Mouse (Mus musculus): ENCODE measurements at regions not wholly inside any gene's neighbourhood (a gene's known extent, or its start where the extent isn't known, plus 50 kb on each side); places are given as distances from the start of the nearest gene placed in this dataset.

- Histone ChIP-seq H3K4me3 (replicated peaks) (no peak overlapping the region), H3K27ac (no peak overlapping the region), H3K9me3 (no peaks in the 10 kb centered on the region), H3K4me2 (no peak overlapping the region), H3K4me1 (no peaks in the 10 kb centered on the region), H3K27me3 (no peaks in the 10 kb centered on the region), H3K36me3 (replicated peaks) (no peaks in the 10 kb centered on the region), H3K9ac (no peak overlapping the region)
- no peak for ATAC-seq (ENCODE audit: low FRiP score)
- 85% methylated on average over 2 of the region's 2 CpGs for WGBS
Measured at GRCm38 (mm10) chr15:60617371-60617770, 236.2 kb downstream of the Fam84b start.

GRCm38 (mm10) chr15:60601885-60602284, 251.7 kb downstream of the Fam84b start:
- Histone ChIP-seq H3K27ac (no peak overlapping the region), H3K4me2 (no peak overlapping the region), H3K9ac (no peak overlapping the region), H3K4me3 (replicated peaks) (no peak overlapping the region), H3K36me3 (replicated peaks) (no peaks in the 10 kb centered on the region), H3K27me3 (no peaks in the 10 kb centered on the region), H3K9me3 (no peaks in the 10 kb centered on the region), H3K4me1 (no peaks in the 10 kb centered on the region)
- ATAC-seq (ENCODE audit: low FRiP score) = no peak

- H3K27me3 ChIP-seq = no peaks in the 10 kb centered on the region
- no peak overlapping the region for H3K9ac ChIP-seq
- H3K36me3 ChIP-seq (replicated peaks) = no peaks in the 10 kb centered on the region
- no peak for ATAC-seq (ENCODE audit: low FRiP score)
- no peaks in the 10 kb centered on the region for H3K4me1 ChIP-seq
- no peaks in the 10 kb centered on the region for H3K9me3 ChIP-seq
- H3K27ac ChIP-seq = no peak overlapping the region
- H3K4me2 ChIP-seq = no peak overlapping the region
- 75% methylated on average over 5 of the region's 5 CpGs for WGBS
- no peak overlapping the region for H3K4me3 ChIP-seq (replicated peaks)
Measured at GRCm38 (mm10) chr15:60577084-60577483, 276.5 kb downstream of the Fam84b start.

- 88% methylated on average over 3 of the region's 3 CpGs for WGBS
- no peaks in the 10 kb centered on the region for H3K27me3 ChIP-seq
Measured at GRCm38 (mm10) chr15:60566267-60566666, 287.3 kb downstream of the Fam84b start.

DNA sequence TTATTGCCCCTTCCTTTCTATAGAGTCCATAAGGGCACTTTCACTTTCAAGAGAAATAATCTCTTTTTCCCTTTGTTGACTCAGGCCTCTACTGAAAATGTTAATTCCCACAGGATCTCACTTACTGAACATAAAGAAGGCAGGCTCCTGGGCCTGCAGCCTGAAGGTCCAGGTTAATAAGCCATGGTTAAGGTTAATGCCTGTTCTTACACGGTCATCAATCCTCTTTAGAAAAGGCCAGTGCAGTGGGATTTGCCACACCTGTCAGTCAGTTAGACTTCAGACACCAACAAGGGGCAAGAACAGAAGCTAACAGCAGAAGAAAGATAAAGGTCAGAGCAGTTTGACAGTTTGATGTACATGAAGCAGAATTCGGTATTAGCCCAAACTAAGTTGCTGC, 288.6 kb downstream of the Fam84b start:
- Histone ChIP-seq H3K4me2 (no peak overlapping the region), H3K4me3 (replicated peaks) (no peak overlapping the region), H3K9me3 (no peaks in the 10 kb centered on the region), H3K9ac (no peak overlapping the region), H3K27ac (no peak overlapping the region), H3K27me3 (no peaks in the 10 kb centered on the region), H3K36me3 (replicated peaks) (no peaks in the 10 kb centered on the region), H3K4me1 (no peaks in the 10 kb centered on the region)
- ATAC-seq (ENCODE audit: low FRiP score) = no peak
- 55% methylated on average over 2 of the region's 2 CpGs for WGBS

More at GRCm38 (mm10) chr15:60566267-60566666, 287.3 kb downstream of the Fam84b start:
- H3K9ac ChIP-seq = no peak overlapping the region
- no peak overlapping the region for H3K4me3 ChIP-seq (replicated peaks)
- no peak overlapping the region for H3K4me2 ChIP-seq
- H3K27ac ChIP-seq = no peak overlapping the region
- H3K9me3 ChIP-seq = no peaks in the 10 kb centered on the region
- H3K4me1 ChIP-seq = no peaks in the 10 kb centered on the region
- no peaks in the 10 kb centered on the region for H3K36me3 ChIP-seq (replicated peaks)
- no peak for ATAC-seq (ENCODE audit: low FRiP score)

DNA sequence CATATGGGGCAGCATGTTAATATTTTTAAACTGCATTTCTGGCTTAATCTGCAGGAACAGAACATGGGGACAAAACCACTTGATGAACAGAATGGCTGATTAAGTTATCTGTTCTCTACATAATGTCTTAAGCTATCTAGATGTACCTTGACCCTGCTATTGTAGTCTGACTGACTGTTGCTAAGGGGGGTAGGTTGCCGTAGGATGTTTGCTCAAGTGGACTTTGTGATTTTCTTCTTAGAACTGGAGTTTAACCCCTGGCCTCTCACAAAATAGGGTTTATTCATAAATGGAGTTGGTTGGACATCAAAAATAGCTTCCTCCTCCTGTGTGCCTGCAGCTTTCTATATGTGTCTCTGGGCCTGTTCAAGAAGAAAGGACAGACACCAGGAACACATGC, 292.9 kb downstream of the Fam84b start:
- Histone ChIP-seq H3K9me3 (no peaks in the 10 kb centered on the region), H3K9ac (no peak overlapping the region), H3K4me1 (no peaks in the 10 kb centered on the region), H3K4me3 (replicated peaks) (no peak overlapping the region), H3K36me3 (replicated peaks) (no peaks in the 10 kb centered on the region), H3K4me2 (no peak overlapping the region), H3K27ac (no peak overlapping the region), H3K27me3 (no peaks in the 10 kb centered on the region)
- ATAC-seq (ENCODE audit: low FRiP score) = no peak
- WGBS = 71% methylated on average over 1 of the region's 1 CpGs

DNA sequence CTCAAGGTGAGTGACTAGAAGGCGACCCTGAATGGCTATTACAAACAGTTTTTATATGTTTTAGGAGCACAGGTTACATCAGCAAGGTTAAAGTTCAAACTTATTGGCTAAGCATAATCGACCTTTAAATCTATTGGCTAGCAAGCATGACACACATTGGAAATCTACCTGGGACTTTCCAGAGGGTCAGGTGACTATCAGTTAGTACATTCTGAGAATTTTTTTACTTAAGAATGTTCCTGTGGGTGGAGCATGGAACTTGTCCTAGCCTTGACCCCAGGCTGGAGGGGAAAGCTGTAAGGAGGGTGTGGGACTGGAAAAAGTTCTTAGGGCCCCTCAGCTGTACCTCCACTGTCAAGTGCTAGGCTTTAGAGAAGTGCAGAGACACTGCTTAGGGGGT, 297.9 kb downstream of the Fam84b start:
- Histone ChIP-seq H3K4me1 (no peaks in the 10 kb centered on the region), H3K4me2 (no peak overlapping the region), H3K27ac (no peak overlapping the region), H3K36me3 (replicated peaks) (no peaks in the 10 kb centered on the region), H3K27me3 (no peaks in the 10 kb centered on the region), H3K9me3 (no peaks in the 10 kb centered on the region), H3K4me3 (replicated peaks) (no peak overlapping the region), H3K9ac (no peak overlapping the region)
- ATAC-seq (ENCODE audit: low FRiP score) = no peak
- 86% methylated on average over 2 of the region's 2 CpGs for WGBS

DNA sequence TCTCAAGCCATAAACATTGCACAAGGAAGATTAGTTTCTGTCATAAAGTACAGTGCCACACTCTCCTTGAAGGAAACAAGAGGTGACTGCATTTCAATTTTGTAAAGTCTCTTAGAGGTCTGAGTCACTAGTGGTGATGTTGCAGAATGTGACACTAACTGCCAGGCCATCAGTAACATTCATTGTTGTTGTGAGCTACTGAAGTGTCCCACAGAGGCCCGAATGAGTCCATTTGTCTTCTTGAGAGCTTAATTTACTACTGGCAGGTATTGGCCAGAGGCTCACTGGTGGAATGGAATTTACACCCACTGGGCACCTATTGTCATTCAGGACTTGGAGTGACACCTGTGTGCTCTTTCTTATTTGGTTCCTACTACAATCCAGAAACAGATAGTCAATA, 299.0 kb downstream of the Fam84b start:
- no peaks in the 10 kb centered on the region for H3K36me3 ChIP-seq (replicated peaks)
- H3K9me3 ChIP-seq = no peaks in the 10 kb centered on the region
- no peaks in the 10 kb centered on the region for H3K4me1 ChIP-seq
- H3K4me2 ChIP-seq = no peak overlapping the region
- WGBS = 29% methylated on average over 1 of the region's 1 CpGs
- no peak overlapping the region for H3K4me3 ChIP-seq (replicated peaks)
- no peak overlapping the region for H3K9ac ChIP-seq
- H3K27ac ChIP-seq = no peak overlapping the region
- no peaks in the 10 kb centered on the region for H3K27me3 ChIP-seq
- ATAC-seq (ENCODE audit: low FRiP score) = no peak

DNA sequence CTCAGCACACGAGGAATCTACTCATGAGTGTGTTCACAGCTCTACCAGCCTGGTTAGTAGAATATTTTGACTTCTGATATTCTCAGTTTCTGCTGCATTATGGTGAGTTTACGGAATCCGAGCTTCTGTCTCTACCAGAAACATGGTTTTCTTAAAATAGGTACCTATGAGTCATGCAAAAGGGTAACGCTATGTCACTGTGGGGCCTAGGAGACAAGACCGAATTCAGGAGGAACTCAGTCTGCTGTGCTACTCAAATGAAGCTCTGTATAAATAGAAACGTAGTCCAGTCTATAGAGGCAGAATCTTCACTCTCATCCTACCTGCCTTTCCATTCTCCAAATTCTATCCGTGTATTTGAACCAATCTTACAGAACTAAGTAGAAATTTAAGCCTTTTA, 305.5 kb downstream of the Fam84b start:
- no peak overlapping the region for H3K4me2 ChIP-seq
- 90% methylated on average over 7 of the region's 7 CpGs for WGBS

DNA sequence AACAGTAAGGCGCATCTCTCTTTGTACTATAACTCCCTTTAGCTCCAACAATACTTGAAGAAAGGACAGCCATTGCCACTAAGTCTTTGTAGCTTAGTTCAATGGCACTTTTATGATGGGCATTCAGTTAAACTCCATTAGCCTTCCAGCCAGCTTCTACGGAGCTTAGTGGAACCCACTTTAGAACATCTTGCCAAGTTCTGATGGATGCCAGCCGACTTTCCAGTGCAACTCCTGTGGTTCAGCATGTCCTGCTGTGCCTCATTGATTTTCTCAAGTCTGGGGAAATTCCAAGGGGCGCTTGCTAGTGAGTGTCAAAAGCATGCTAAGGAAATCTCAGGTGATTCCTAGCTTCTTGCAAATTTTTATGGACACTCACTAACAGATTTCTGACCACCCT, 316.4 kb downstream of the Fam84b start:
- no peak overlapping the region for H3K4me3 ChIP-seq (replicated peaks)
- no peak overlapping the region for H3K9ac ChIP-seq
- 80% methylated on average over 4 of the region's 4 CpGs for WGBS
- H3K36me3 ChIP-seq (replicated peaks) = no peaks in the 10 kb centered on the region
- H3K4me1 ChIP-seq = no peaks in the 10 kb centered on the region
- no peaks in the 10 kb centered on the region for H3K27me3 ChIP-seq
- H3K4me2 ChIP-seq = no peak overlapping the region
- H3K27ac ChIP-seq = no peak overlapping the region
- H3K9me3 ChIP-seq = no peaks in the 10 kb centered on the region
- no peak for ATAC-seq (ENCODE audit: low FRiP score)

More for the DNA sequence above, 305.5 kb downstream of the Fam84b start:
- H3K4me3 ChIP-seq (replicated peaks) = no peak overlapping the region
- H3K27ac ChIP-seq = no peak overlapping the region
- no peaks in the 10 kb centered on the region for H3K9me3 ChIP-seq
- H3K4me1 ChIP-seq = no peaks in the 10 kb centered on the region
- no peaks in the 10 kb centered on the region for H3K27me3 ChIP-seq
- no peak overlapping the region for H3K9ac ChIP-seq
- ATAC-seq (ENCODE audit: low FRiP score) = no peak
- no peaks in the 10 kb centered on the region for H3K36me3 ChIP-seq (replicated peaks)

- 85% methylated on average over 9 of the region's 9 CpGs for WGBS
- Histone ChIP-seq H3K4me3 (replicated peaks) (no peak overlapping the region), H3K36me3 (replicated peaks) (no peaks in the 10 kb centered on the region), H3K27ac (no peak overlapping the region), H3K9ac (no peak overlapping the region), H3K4me1 (no peaks in the 10 kb centered on the region), H3K4me2 (no peak overlapping the region), H3K27me3 (no peaks in the 10 kb centered on the region), H3K9me3 (no peaks in the 10 kb centered on the region)
- ATAC-seq (ENCODE audit: low FRiP score) = no peak
Measured at GRCm38 (mm10) chr15:60534701-60535100, 318.9 kb downstream of the Fam84b start.

- ATAC-seq (ENCODE audit: low FRiP score) = no peak
- WGBS = 93% methylated on average over 2 of the region's 2 CpGs
- H3K4me3 ChIP-seq (replicated peaks) = no peak overlapping the region
- H3K4me1 ChIP-seq = no peaks in the 10 kb centered on the region
- no peak overlapping the region for H3K9ac ChIP-seq
- H3K27me3 ChIP-seq = no peaks in the 10 kb centered on the region
- H3K9me3 ChIP-seq = no peaks in the 10 kb centered on the region
- H3K4me2 ChIP-seq = no peak overlapping the region
- no peaks in the 10 kb centered on the region for H3K36me3 ChIP-seq (replicated peaks)
- no peak overlapping the region for H3K27ac ChIP-seq
Measured at GRCm38 (mm10) chr15:60516810-60517209, 336.8 kb downstream of the Fam84b start.

GRCm38 (mm10) chr15:60476755-60477310, 376.7 kb downstream of the Fam84b start:
- H3K27ac ChIP-seq = no peak overlapping the region
- 0 out of 2 replicates have a peak, but pooled peaks cover 5% of the 10 kb centered on the region for H3K4me1 ChIP-seq
- WGBS = 64% methylated on average over 4 of the region's 4 CpGs
- H3K4me3 ChIP-seq (replicated peaks) = no peak overlapping the region
- no peaks in the 10 kb centered on the region for H3K36me3 ChIP-seq (replicated peaks)
- no peak overlapping the region for H3K4me2 ChIP-seq
- no peak overlapping the region for H3K9ac ChIP-seq
- no peak for ATAC-seq (ENCODE audit: low FRiP score)
- no peaks in the 10 kb centered on the region for H3K9me3 ChIP-seq
- no peaks in the 10 kb centered on the region for H3K27me3 ChIP-seq
